Mouse (Mus musculus): ENCODE results near the gene Wdr78.

GRCm38 (mm10) chr4:103123086-103123485 lies 8.7 kb upstream of the Wdr78 start:
- TF ChIP-seq CTCF (IDR thresholded peaks at IDR 0.05; ENCODE audit: low read depth) (no peak), EP300 (IDR thresholded peaks at IDR 0.05; ENCODE audit: low read depth) (no peak)
